Mouse (Mus musculus) brain, embryonic 14.5 days (tissue): ENCODE results near the gene Ehmt2. TPM values are rescaled to one million over a fixed set of nuclear protein-coding genes. Genes with fewer than 3 reads are reported as not detected.

Source experiments
- DNase-seq: peaks from one replicate; pipeline ENCODE4 v3.0.0-alpha.2; 2011; ENCODE audit warnings: low read depth
- CTCF ChIP-seq: fragments of 200-500 bp; IDR thresholded peaks from 2 replicates; pipeline ENCODE4 v1.5.1; 2012; ENCODE audit warnings: inconsistent platforms, mild to moderate bottlenecking, moderate library complexity, borderline replicate concordance; ENCODE audit not compliant: insufficient read depth, insufficient read length; ENCODE audit errors: extremely low read depth
- POLR2A ChIP-seq: fragments of 200-500 bp; IDR thresholded peaks from 2 replicates; pipeline ENCODE4 v1.6.1; 2012; ENCODE audit warnings: mild to moderate bottlenecking, inconsistent platforms, borderline replicate concordance; ENCODE audit not compliant: poor library complexity, insufficient read depth, insufficient read length, severe bottlenecking; ENCODE audit errors: extremely low read depth
- polyA plus RNA-seq: library from polyadenylated mRNA; depleted of rRNA; stranded (reverse); fragments of >200 nt; gene quantifications from 2 replicates; pipeline ENCODE4 v1.2.3, GENCODE M21; 2012; rRNA removed

Gene Ehmt2
- 350 and 361 TPM in 2 replicates for polyA plus RNA-seq

GRCm38 (mm10) chr17:34898160-34898586, at the start of gene Ehmt2, which contains the start of gene C2:
Gene Ehmt2, plus strand, starts transcription at chr17:34898469.
Gene C2, minus strand, starts transcription at chr17:34898265.
- peak; percentile 92 for DNase-seq
- no peak for TF ChIP-seq CTCF
- peak; percentile 79 for TF ChIP-seq POLR2A

DNA sequence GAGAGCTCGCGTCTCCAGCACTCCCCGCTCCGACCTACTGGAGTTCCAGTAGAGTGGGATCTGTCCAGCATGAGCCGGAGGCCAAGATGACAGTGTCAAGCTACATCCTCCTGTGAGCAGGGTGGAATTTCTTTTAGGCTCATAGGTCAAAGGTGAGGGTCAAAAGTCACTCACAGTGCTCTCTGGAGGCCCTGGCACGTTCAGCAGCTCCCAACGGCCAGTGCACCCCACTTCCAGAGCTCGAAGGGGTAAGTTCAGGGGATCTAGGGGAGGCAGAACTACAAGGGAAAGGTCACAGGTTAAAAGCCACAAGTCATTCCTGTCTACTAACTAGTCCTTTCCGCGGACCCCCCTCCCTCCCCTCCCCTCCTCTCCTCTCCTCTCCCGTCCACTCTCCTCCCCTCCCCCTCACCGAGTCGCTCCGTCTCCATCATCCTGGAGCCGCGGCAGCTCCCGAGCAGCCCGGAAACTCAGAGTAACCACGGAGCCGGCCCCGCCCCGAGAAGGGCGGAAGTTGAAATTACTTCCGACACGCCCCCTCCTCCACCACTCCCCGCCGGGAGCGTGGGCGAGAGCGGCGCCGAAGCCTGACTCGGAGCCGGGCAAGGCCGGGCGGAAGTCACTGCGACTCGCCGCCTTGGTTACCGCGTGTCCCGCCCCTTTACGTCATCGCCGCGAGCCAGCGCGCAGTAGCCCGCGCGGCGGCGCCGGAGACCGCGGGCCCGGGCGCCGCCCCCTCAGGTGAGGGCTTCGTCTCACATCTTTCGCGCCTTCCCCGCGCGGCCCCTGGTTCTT, 48.4 kb upstream of the Ehmt2 start, which contains the start of the genes Skiv2l and Nelfe:
Gene Skiv2l, minus strand, starts transcription at position 489 of the 795 bp plus-strand sequence.
Gene Nelfe, plus strand, starts transcription at position 670 of the 795 bp plus-strand sequence.
- peak; percentile 96 for TF ChIP-seq POLR2A
- no peak for TF ChIP-seq CTCF
- peak; percentile 99 for DNase-seq

DNA sequence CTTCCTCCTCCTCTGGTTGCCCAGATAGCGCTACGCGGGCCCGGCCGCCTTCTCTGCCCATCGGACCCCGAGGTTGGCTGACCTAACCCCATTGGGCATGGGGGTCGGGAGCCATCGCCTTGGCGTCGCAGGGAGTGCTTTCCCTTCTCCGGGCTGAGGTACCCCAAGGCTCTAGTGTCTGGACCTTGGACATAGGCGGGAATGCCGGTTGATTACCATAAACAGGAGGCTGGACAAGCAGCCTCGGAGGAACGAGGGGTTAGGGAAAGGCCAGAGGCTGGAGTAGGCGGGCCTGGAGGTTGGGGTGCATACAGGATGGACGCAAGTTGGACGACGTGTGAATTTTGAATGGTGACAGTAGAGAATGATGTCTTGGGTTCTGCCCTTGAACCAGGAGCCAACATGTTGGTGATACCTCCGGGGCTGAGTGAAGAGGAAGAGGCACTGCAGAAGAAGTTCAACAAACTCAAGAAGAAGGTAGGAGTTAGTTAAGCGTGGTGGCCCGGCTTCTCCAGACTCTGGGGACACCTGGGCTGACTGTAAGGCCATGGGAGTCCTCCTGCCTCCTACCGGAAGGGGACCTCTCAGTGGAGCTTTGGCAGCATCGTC, 47.6 kb upstream of the Ehmt2 start:
- DNase-seq, result no peak
- TF ChIP-seq POLR2A (no peak), CTCF (no peak)

GRCm38 (mm10) chr17:34853511-34853910, 44.8 kb upstream of the Ehmt2 start:
- TF ChIP-seq CTCF (no peak), POLR2A (no peak)

GRCm38 (mm10) chr17:34854761-34855160, 43.5 kb upstream of the Ehmt2 start:
- DNase-seq, result no peak
- no peak for TF ChIP-seq POLR2A
- no peak for TF ChIP-seq CTCF

More at GRCm38 (mm10) chr17:34853511-34853910, 44.8 kb upstream of the Ehmt2 start:
- DNase-seq, result no peak

DNA sequence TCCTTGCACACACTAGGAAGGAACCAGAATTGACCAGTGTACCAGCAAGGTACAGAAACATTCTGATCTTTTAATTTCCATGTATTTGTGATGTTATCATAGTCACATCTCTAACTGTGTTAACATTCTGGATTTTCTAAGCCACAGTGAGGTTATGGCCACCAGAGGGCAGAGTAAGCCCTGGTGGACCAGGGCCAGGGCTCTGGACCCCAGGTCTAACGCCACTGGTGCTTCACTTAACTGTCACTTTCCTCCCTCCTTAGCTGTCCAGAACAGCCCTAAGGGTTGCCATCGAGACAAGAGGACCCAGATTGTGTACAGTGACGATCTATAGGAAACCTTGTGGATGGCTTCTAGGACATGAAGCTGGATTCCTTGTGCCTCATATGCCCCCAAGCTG, 42.4 kb upstream of the Ehmt2 start:
- TF ChIP-seq CTCF, result peak; percentile 70
- no peak for TF ChIP-seq POLR2A
- peak; percentile 33 for DNase-seq

DNA sequence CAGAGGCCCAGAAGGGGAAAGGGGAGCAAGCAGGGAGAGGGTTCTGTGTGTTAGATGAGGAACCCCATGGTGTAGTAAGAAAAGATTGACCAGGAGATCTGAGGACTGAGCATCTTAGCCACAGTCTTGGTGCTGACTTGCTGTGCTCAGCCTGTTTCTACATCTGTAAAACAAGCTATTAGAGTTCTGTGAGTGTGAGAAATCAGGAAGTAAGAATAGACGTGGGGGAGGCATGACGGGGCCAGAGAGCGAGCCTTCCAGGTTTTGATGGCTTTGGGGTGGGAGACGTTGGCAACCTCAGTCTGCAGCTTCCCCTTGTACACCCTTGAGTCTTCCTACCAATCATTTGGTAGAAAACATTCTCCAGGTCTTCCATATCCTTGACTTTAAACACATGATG, 39.6 kb upstream of the Ehmt2 start:
- TF ChIP-seq CTCF (no peak), POLR2A (no peak)

DNA sequence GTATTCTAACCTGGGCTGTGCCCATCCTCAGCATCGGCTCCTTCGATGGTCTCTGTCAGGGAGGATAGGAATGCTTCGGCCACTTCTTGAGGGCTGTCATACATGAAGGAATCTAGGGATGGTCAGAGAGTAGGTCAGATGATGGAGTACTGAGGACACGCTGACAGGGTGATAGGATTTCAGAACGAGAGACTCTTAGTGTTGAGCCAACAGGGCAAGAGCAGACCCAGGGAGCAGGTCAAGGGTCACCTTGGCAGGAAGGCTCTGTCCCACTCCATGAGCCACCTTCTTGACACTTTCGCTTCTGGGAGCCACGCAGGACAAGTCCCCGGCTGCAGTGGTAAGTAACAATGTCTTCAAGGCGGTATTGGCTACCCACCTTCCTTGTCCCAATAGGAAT, 37.8 kb upstream of the Ehmt2 start:
- TF ChIP-seq POLR2A (no peak), CTCF (no peak)
- DNase-seq, result no peak

More for the DNA sequence above, 39.6 kb upstream of the Ehmt2 start:
- no peak for DNase-seq

DNA sequence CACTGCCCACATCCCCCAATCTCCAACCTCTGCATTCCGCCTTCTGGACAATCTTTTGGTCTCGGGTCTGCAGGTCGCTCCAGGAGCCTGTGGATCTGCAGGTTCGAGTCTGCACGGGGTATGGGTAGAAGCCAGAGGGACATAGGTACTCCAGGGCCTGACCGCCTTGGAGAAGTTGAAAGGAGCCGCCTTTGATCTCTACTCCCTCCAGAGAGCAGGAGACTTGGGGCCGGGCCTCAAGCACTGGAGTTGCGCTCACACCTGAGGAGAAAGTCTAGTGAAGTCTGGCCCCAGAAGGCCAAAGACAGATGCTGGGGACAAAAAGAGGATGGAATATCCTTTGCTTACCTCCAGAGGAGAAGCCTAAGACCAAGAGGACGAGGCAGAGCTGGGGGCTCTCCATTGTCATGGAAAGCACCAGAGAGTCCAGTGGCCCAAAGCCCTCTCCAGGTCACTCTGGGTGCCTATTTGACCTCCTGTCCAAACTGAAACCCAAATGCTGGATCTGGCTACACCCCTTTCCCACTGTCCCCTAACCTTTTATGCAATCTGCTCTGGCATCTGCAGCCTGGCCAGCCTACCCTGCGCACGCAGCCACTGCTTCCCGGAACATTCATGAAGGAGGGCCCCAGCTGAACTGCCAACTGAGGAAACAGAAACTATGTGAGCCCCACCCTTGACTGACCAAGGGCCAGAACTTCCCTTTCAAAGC, 36.4 kb upstream of the Ehmt2 start:
- TF ChIP-seq CTCF (no peak), POLR2A (no peak)
- no peak for DNase-seq

DNA sequence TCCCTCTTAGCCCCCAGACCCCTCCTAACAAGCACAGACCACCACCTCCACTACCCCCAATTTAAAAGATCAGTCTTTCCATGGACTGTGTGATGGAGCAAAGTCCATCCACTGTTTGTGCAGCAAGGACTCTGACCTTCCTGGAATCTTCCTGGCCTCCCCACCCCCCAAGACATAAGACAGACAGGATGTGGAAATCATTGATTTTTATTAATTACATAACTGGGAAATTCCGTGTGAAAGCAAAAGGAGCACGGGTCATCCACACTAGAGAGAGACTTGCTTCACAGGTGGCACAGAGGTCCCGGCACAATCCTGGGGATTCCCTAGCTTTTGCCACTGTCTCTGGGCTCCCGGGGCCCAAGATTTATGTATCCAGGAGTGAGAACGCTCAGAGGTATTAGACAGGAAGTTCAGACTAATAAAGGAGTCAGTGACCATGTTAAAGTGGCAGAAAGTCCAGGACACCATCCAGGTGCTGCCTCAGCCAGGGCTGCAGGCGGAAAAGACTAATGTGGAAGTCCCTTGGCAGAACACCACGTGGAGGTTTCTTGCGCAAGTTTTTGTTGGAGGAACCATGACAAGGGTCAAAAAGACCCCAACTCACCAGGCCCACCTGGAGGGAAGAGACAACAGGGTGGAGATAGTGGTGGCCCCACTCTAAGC, 35.7 kb upstream of the Ehmt2 start, which contains the start of gene Cfb:
Gene Cfb, minus strand, starts transcription at position 103 of the 666 bp plus-strand sequence.
- DNase-seq, result no peak
- TF ChIP-seq CTCF (no peak), POLR2A (no peak)
